Mouse (Mus musculus) right cerebral cortex, postnatal 14 days (tissue): ENCODE measurements around the gene C1qc.

Experiments
- DNase-seq: peaks from one replicate; pipeline ENCODE4 v3.0.0; 2022

Gene C1qc

GRCm38 (mm10) chr4:136892811-136893210 lies at the start of gene C1qc:
Gene C1qc (minus strand): TSS chr4:136893065.
- no peak for DNase-seq

GRCm38 (mm10) chr4:136937935-136938334 lies 45.1 kb upstream of the C1qc start:
- DNase-seq = no peak

- DNase-seq = no peak
Measured at GRCm38 (mm10) chr4:136937344-136937743, 44.5 kb upstream of the C1qc start.

GRCm38 (mm10) chr4:136934746-136935613 lies 42.1 kb upstream of the C1qc start:
- no peak for DNase-seq

GRCm38 (mm10) chr4:136930474-136930873 lies 37.6 kb upstream of the C1qc start:
- no peak for DNase-seq

GRCm38 (mm10) chr4:136928928-136929327 lies 36.1 kb upstream of the C1qc start:
- no peak for DNase-seq

- DNase-seq = no peak
Measured at GRCm38 (mm10) chr4:136925804-136926203, 32.9 kb upstream of the C1qc start.

GRCm38 (mm10) chr4:136924529-136924928 lies 31.7 kb upstream of the C1qc start:
- no peak for DNase-seq

GRCm38 (mm10) chr4:136919526-136919925 lies 26.7 kb upstream of the C1qc start:
- no peak for DNase-seq

GRCm38 (mm10) chr4:136918834-136919233 lies 26.0 kb upstream of the C1qc start:
- no peak for DNase-seq

GRCm38 (mm10) chr4:136917165-136917524 lies 24.3 kb upstream of the C1qc start:
- no peak for DNase-seq

- DNase-seq = no peak
Measured at GRCm38 (mm10) chr4:136916359-136917164, 23.7 kb upstream of the C1qc start.

- no peak for DNase-seq
Measured at GRCm38 (mm10) chr4:136912841-136913240, 20.0 kb upstream of the C1qc start.

GRCm38 (mm10) chr4:136911804-136912203 lies 18.9 kb upstream of the C1qc start:
- DNase-seq = no peak

- DNase-seq = no peak
Measured at GRCm38 (mm10) chr4:136911211-136911646, 18.4 kb upstream of the C1qc start.

- DNase-seq = no peak
Measured at GRCm38 (mm10) chr4:136907809-136908208, 14.9 kb upstream of the C1qc start.

- DNase-seq = no peak
Measured at GRCm38 (mm10) chr4:136907033-136907432, 14.2 kb upstream of the C1qc start.

GRCm38 (mm10) chr4:136904767-136905539 lies 12.1 kb upstream of the C1qc start:
- no peak for DNase-seq

- no peak for DNase-seq
Measured at GRCm38 (mm10) chr4:136899154-136899553, 6.3 kb upstream of the C1qc start.

- DNase-seq = no peak
Measured at GRCm38 (mm10) chr4:136898637-136899036, 5.8 kb upstream of the C1qc start, which contains the start of gene C1qa. Gene C1qa (minus strand): TSS chr4:136898803.

- DNase-seq = no peak
Measured at GRCm38 (mm10) chr4:136898084-136898598, 5.3 kb upstream of the C1qc start.

GRCm38 (mm10) chr4:136896461-136896860 lies 3.6 kb upstream of the C1qc start:
- DNase-seq = no peak

- no peak for DNase-seq
Measured at GRCm38 (mm10) chr4:136895861-136896260, 3.0 kb upstream of the C1qc start.
